Mouse (Mus musculus) testis, adult 2 months (tissue): ENCODE results near the gene Aldh18a1. TPM values are rescaled to one million over a fixed set of nuclear protein-coding genes. Genes with fewer than 3 reads are reported as not detected.
A peak's percentile ranks its signal among the peaks of the same experiment; 100 is the strongest.

Source experiments
- H3K27ac ChIP-seq: fragments of 200-500 bp; 2 replicates; pipeline ENCODE4 v1.5.1; 2012; ENCODE audit warnings: low read depth, low read length; ENCODE audit not compliant: control insufficient read depth, insufficient read depth
- H3K27me3 ChIP-seq: fragments of 200-500 bp; 2 replicates; pipeline ENCODE4 v1.6.1; 2012; ENCODE audit warnings: mild to moderate bottlenecking, low read length, moderate library complexity; ENCODE audit not compliant: control insufficient read depth, insufficient read depth
- H3K36me3 ChIP-seq: fragments of 200-500 bp; 2 replicates; pipeline ENCODE4 v1.6.1; 2012; ENCODE audit warnings: mild to moderate bottlenecking, low read length; ENCODE audit not compliant: control insufficient read depth, insufficient read depth
- H3K4me1 ChIP-seq: fragments of 200-500 bp; 2 replicates; pipeline ENCODE4 v1.6.1; 2012; ENCODE audit warnings: low read length; ENCODE audit not compliant: control insufficient read depth, insufficient read depth
- H3K4me3 ChIP-seq: fragments of 200-500 bp; 2 replicates; pipeline ENCODE4 v1.5.1; 2012; ENCODE audit warnings: low read depth, mild to moderate bottlenecking, low read length, moderate library complexity, mixed read lengths; ENCODE audit not compliant: control insufficient read depth
- CTCF ChIP-seq: fragments of 200-500 bp; IDR thresholded peaks from 2 replicates; pipeline ENCODE4 v1.5.1; 2012; ENCODE audit warnings: low read depth, mild to moderate bottlenecking, inconsistent platforms, low read length, moderate library complexity; ENCODE audit not compliant: control insufficient read depth, insufficient read depth, insufficient replicate concordance
- POLR2A ChIP-seq: fragments of 200-500 bp; IDR thresholded peaks from 2 replicates; pipeline ENCODE4 v1.6.1; 2012; ENCODE audit warnings: low read depth, mild to moderate bottlenecking, inconsistent platforms, low read length, moderate library complexity; ENCODE audit not compliant: control insufficient read depth
- polyA plus RNA-seq: library from polyadenylated mRNA; depleted of rRNA; stranded (reverse); fragments of >200 nt; gene quantifications from 2 replicates; pipeline ENCODE4 v1.2.3, GENCODE M21; 2012; rRNA removed

The Aldh18a1 gene
- polyA plus RNA-seq, 1 experiment = 4.8 TPM

GRCm38 (mm10) chr19:40508851-40509250 is 79.4 kb downstream of the Aldh18a1 start:
- Histone ChIP-seq H3K27me3 (no peaks in the 10 kb centered on the region), H3K4me3 (no peak overlapping the region), H3K4me1 (peaks cover 14% of the 10 kb centered on the region), H3K36me3 (no peaks in the 10 kb centered on the region), H3K27ac (peak overlapping the region; percentile 16; the same call in 1 of the 2 replicates)
- TF ChIP-seq POLR2A (no peak), CTCF (no peak)

- Histone ChIP-seq H3K27me3 (no peaks in the 10 kb centered on the region), H3K27ac (no peak overlapping the region), H3K36me3 (no peaks in the 10 kb centered on the region), H3K4me3 (no peak overlapping the region), H3K4me1 (peaks cover 2% of the 10 kb centered on the region)
- TF ChIP-seq POLR2A (no peak), CTCF (no peak)
Observed at GRCm38 (mm10) chr19:40506965-40507364, 81.3 kb downstream of the Aldh18a1 start.

- no peaks in the 10 kb centered on the region for H3K27me3 ChIP-seq
- no peaks in the 10 kb centered on the region for H3K4me1 ChIP-seq
- H3K4me3 ChIP-seq = no peak overlapping the region
- no peak for TF ChIP-seq CTCF
- no peak for TF ChIP-seq POLR2A
- H3K27ac ChIP-seq = no peak overlapping the region
- H3K36me3 ChIP-seq = no peaks in the 10 kb centered on the region
Observed at GRCm38 (mm10) chr19:40504336-40504735, 83.9 kb downstream of the Aldh18a1 start.

Other genes starting within 250 kb of the Aldh18a1 start
- 12.9 and 13.0 TPM in 2 replicates for gene Sorbs1, start 74.7 kb downstream of the Aldh18a1 start, polyA plus RNA-seq
- 24.0 and 27.8 TPM in 2 replicates for gene Tctn3, start 23.8 kb upstream of the Aldh18a1 start, polyA plus RNA-seq
- 36.6 and 41.4 TPM in 2 replicates for gene Entpd1, start 23.9 kb upstream of the Aldh18a1 start, polyA plus RNA-seq
- 10.7 and 11.3 TPM in 2 replicates for gene Cc2d2b, start 160.3 kb upstream of the Aldh18a1 start, polyA plus RNA-seq
- 1.7 TPM in 2 replicates for gene Ccnj, start 242.8 kb upstream of the Aldh18a1 start, polyA plus RNA-seq